Mouse (Mus musculus) ES-E14 (cell line): Measurements from ENCODE around the gene Mrc1. TPM values are rescaled to one million over a fixed set of nuclear protein-coding genes. Genes with fewer than 3 reads are reported as not detected.

Experiments
- DNase-seq: peaks from one replicate; pipeline ENCODE4 v3.0.0-alpha.2; 2013; ENCODE audit warnings: low read depth, low spot score
- H3K27ac ChIP-seq: 2 replicates; pipeline ENCODE4 v1.5.1; 2012; ENCODE audit warnings: low read depth, mild to moderate bottlenecking, low read length, moderate library complexity, mixed read lengths; ENCODE audit not compliant: poor library complexity, insufficient read depth, severe bottlenecking
- H3K36me3 ChIP-seq: 2 replicates; pipeline ENCODE4 v1.6.1; 2012; ENCODE audit warnings: mild to moderate bottlenecking, low read length, moderate library complexity, mixed read lengths; ENCODE audit not compliant: control insufficient read depth, poor library complexity, insufficient read depth, severe bottlenecking
- H3K4me1 ChIP-seq, 2 experiments: fragments of 150-350 bp in 1 of 2; sonication (generic) in 1 of 2; 2 replicates each; pipeline ENCODE4 v1.6.1; 2012; ENCODE audit warnings: low read length in 2 of 2, mild to moderate bottlenecking in 1 of 2, mixed read lengths in 1 of 2; ENCODE audit not compliant: control insufficient read depth in 2 of 2, insufficient read depth in 2 of 2, poor library complexity in 1 of 2
- H3K4me3 ChIP-seq, 2 experiments: fragments of 150-350 bp in 1 of 2; sonication (generic) in 1 of 2; 2 replicates each; pipeline ENCODE4 v1.5.1; 2012; ENCODE audit warnings: low read length in 2 of 2, low read depth in 1 of 2, mild to moderate bottlenecking in 1 of 2, mixed read lengths in 1 of 2; ENCODE audit not compliant: insufficient read depth in 1 of 2, poor library complexity in 1 of 2, severe bottlenecking in 1 of 2
- H3K9ac ChIP-seq: 2 replicates; pipeline ENCODE4 v1.6.1; 2012; ENCODE audit warnings: low read depth, mild to moderate bottlenecking, low read length, mixed read lengths; ENCODE audit not compliant: poor library complexity, insufficient read depth, severe bottlenecking
- H3K9me3 ChIP-seq: fragments of 150-350 bp; sonication (generic); 2 replicates; pipeline ENCODE4 v1.6.1; 2012; ENCODE audit warnings: low read depth, mild to moderate bottlenecking, low read length; ENCODE audit not compliant: control insufficient read depth, insufficient read depth
- CHD2 ChIP-seq: IDR thresholded peaks from 2 replicates; pipeline ENCODE4 v1.6.1; 2014; ENCODE audit warnings: mild to moderate bottlenecking, low read depth, low read length, inconsistent platforms
- HCFC1 ChIP-seq: IDR thresholded peaks from 2 replicates; pipeline ENCODE4 v1.6.1; 2012; ENCODE audit warnings: low read length, inconsistent platforms, borderline replicate concordance; ENCODE audit not compliant: insufficient read depth
- MAFK ChIP-seq: IDR thresholded peaks from 2 replicates; pipeline ENCODE4 v1.6.1; 2014; ENCODE audit warnings: mild to moderate bottlenecking, low read depth, low read length, inconsistent platforms; ENCODE audit not compliant: insufficient read depth
- ZC3H11A ChIP-seq: IDR thresholded peaks from 2 replicates; pipeline ENCODE4 v1.6.1; 2012; ENCODE audit warnings: low read depth, mild to moderate bottlenecking, inconsistent platforms, low read length, borderline replicate concordance
- ZNF384 ChIP-seq: IDR thresholded peaks from 2 replicates; pipeline ENCODE4 v1.6.1; 2012; ENCODE audit warnings: low read depth, low read length, inconsistent platforms
- in situ Hi-C, 2 experiments: fragments of 600-800 bp; cut with MboI; formaldehyde crosslinking; loops; one replicate each; pipeline ENCODE4 v1.15.1; 2025; ENCODE audit warnings: low sequenced_read_pairs in 2 of 2, inconsistent platforms in 1 of 2; ENCODE audit not compliant: unreplicated experiment in 2 of 2
- total RNA-seq: library from RNA; depleted of rRNA; stranded (reverse); fragments of 300-350 nt; gene quantifications from 2 replicates; pipeline ENCODE4 v1.2.3, GENCODE M21; 2012

The Mrc1 gene
- total RNA-seq, 1 experiment: 0.58 TPM

DNA sequence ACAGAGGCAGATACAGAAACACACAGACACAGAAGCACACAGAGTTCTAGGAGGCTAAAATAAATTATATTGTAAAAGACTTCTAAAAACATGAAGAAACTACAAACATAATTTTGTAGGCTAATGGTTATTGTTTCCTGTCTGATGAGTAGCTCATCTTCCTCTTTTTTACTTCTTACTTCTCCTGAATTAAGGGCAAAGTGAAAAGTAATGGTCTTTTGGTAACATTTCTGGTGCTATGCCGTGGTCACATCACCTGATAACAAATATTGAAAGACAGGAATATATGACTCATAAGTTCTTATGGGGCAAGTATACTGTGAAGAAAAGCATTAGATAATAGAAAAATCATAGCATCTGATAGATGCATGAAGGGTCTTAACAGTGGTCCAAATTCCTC is 42.9 kb downstream of the Mrc1 start:
- Histone ChIP-seq H3K9me3 (no peaks in the 10 kb centered on the region), H3K27ac (no peak overlapping the region), H3K9ac (no peak overlapping the region), H3K4me3 (no peak overlapping the region), H3K4me1 (no peaks in the 10 kb centered on the region), H3K36me3 (no peaks in the 10 kb centered on the region)
- no peak for DNase-seq
- no peak for TF ChIP-seq ZNF384
- TF ChIP-seq HCFC1: no peak
- TF ChIP-seq CHD2: no peak
- TF ChIP-seq ZC3H11A: no peak
- no peak for TF ChIP-seq MAFK
- in situ Hi-C loops: no loop called here

GRCm38 (mm10) chr2:14275796-14276195 is 46.6 kb downstream of the Mrc1 start:
- H3K4me1 ChIP-seq: no peaks in the 10 kb centered on the region
- no peaks in the 10 kb centered on the region for H3K9me3 ChIP-seq
- no peak overlapping the region for H3K4me3 ChIP-seq
- DNase-seq: no peak
- H3K36me3 ChIP-seq: no peaks in the 10 kb centered on the region
- in situ Hi-C loops: no loop called here
- no peak overlapping the region for H3K27ac ChIP-seq
- H3K9ac ChIP-seq: no peak overlapping the region
- TF ChIP-seq ZC3H11A (no peak), MAFK (no peak), ZNF384 (no peak), HCFC1 (no peak), CHD2 (no peak)

GRCm38 (mm10) chr2:14279256-14279655 is 50.1 kb downstream of the Mrc1 start:
- H3K9ac ChIP-seq: no peak overlapping the region
- DNase-seq: no peak
- no peak overlapping the region for H3K27ac ChIP-seq
- no peak for TF ChIP-seq ZC3H11A
- no peak for TF ChIP-seq MAFK
- no peak for TF ChIP-seq ZNF384
- TF ChIP-seq HCFC1: no peak
- no peak for TF ChIP-seq CHD2
- no peak overlapping the region for H3K4me3 ChIP-seq
- H3K4me1 ChIP-seq: no peaks in the 10 kb centered on the region
- no peaks in the 10 kb centered on the region for H3K36me3 ChIP-seq
- in situ Hi-C loops: no loop called here
- no peaks in the 10 kb centered on the region for H3K9me3 ChIP-seq

GRCm38 (mm10) chr2:14279795-14280194 is 50.6 kb downstream of the Mrc1 start:
- Histone ChIP-seq H3K9me3 (no peaks in the 10 kb centered on the region), H3K4me1 (no peaks in the 10 kb centered on the region), H3K27ac (no peak overlapping the region), H3K9ac (no peak overlapping the region), H3K36me3 (no peaks in the 10 kb centered on the region), H3K4me3 (no peak overlapping the region)
- in situ Hi-C loops: no loop called here
- TF ChIP-seq HCFC1 (no peak), CHD2 (no peak), ZNF384 (no peak), MAFK (no peak), ZC3H11A (no peak)
- no peak for DNase-seq

- peak overlapping the region; percentile 29 to 44; a peak in 3 of 4 replicates for H3K4me3 ChIP-seq
- in situ Hi-C loops: no loop called here
- no peaks in the 10 kb centered on the region for H3K36me3 ChIP-seq
- no peak overlapping the region for H3K27ac ChIP-seq
- no peaks in the 10 kb centered on the region for H3K4me1 ChIP-seq
- DNase-seq: peak; percentile 89
- TF ChIP-seq CHD2 (no peak), ZC3H11A (peak; percentile 98)
- no peaks in the 10 kb centered on the region for H3K9me3 ChIP-seq
- H3K9ac ChIP-seq: no peak overlapping the region
These were observed 66.1 kb downstream of the Mrc1 start for GRCm38 (mm10) chr2:14295334-14295733.
